Mouse (Mus musculus): ENCODE results near the gene Ino80. TPM values are rescaled to one million over a fixed set of nuclear protein-coding genes. Genes with fewer than 3 reads are reported as not detected.

Gene Ino80
- polyA plus RNA-seq, 1 experiment from 2014 or later: 4.1 TPM

- peaks cover 29% of the 10 kb centered on the region for H3K27me3 ChIP-seq
- no peak for ATAC-seq (ENCODE audit: low FRiP score)
- H3K4me1 ChIP-seq: peaks cover 5% of the 10 kb centered on the region; the same call in 1 of the 2 replicates
- H3K27ac ChIP-seq: no peak overlapping the region
- H3K9me3 ChIP-seq (replicated peaks): no peaks in the 10 kb centered on the region
- no peak overlapping the region for H3K9ac ChIP-seq
- H3K36me3 ChIP-seq: no peaks in the 10 kb centered on the region
- no peak overlapping the region for H3K4me2 ChIP-seq (replicated peaks)
- H3K4me3 ChIP-seq: no peak overlapping the region
- WGBS: 71% methylated on average over 10 of the region's 10 CpGs
Observed at GRCm38 (mm10) chr2:119336470-119336869, 141.0 kb downstream of the Ino80 start.

DNA sequence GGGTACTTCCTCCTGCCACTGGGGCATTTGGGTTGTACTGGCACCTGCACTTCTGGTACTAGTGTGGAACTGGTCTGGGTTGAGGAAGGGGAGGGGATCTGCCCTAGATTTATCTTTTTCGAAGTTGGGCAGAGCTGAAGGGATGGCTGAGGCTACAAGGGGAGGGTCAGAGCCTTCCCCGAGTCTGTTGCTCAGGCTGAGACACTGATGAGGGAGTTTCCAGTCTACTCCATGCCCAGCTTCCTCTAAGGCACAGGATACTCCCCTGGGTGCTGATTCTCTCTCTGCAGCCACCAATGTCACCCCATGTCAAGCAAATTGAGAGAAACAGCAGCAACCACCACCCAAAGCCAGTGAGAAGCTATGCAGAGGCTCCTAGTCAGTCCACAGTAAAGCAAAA is 141.5 kb downstream of the Ino80 start:
- no peak overlapping the region for H3K4me2 ChIP-seq (replicated peaks)
- H3K9me3 ChIP-seq (replicated peaks): no peaks in the 10 kb centered on the region
- peaks cover 5% of the 10 kb centered on the region; the same call in 1 of the 2 replicates for H3K4me1 ChIP-seq
- H3K9ac ChIP-seq: no peak overlapping the region
- peaks cover 34% of the 10 kb centered on the region for H3K27me3 ChIP-seq
- no peak for ATAC-seq (ENCODE audit: low FRiP score)
- H3K27ac ChIP-seq: no peak overlapping the region
- 78% methylated on average over 2 of the region's 2 CpGs for WGBS
- no peaks in the 10 kb centered on the region for H3K36me3 ChIP-seq
- H3K4me3 ChIP-seq: no peak overlapping the region

DNA sequence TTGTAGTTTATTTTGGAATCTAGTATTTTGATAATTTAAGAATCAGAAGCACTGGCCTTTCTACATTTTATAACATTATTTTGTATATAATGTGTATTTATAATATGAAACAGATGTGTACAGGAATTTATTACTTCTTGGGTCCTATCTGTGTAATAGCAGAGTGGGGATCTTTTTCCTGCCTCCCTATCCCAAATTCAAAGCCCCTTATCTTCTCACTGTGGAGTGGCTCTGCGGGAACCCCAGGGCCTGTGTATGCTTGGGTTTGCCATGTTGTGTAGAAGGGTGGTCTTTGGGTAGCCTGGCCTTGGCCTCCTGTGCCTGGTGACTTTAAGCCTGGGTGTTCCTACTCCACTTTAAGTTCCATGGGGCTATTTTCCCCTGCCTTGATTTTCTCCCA is 142.0 kb downstream of the Ino80 start:
- ATAC-seq (ENCODE audit: low FRiP score): no peak
- H3K9me3 ChIP-seq (replicated peaks): no peaks in the 10 kb centered on the region
- no peak overlapping the region for H3K4me2 ChIP-seq (replicated peaks)
- peaks cover 5% of the 10 kb centered on the region; the same call in 1 of the 2 replicates for H3K4me1 ChIP-seq
- WGBS: 90% methylated on average over 1 of the region's 1 CpGs
- H3K36me3 ChIP-seq: no peaks in the 10 kb centered on the region
- H3K4me3 ChIP-seq: no peak overlapping the region
- H3K27me3 ChIP-seq: peaks cover 39% of the 10 kb centered on the region
- no peak overlapping the region for H3K9ac ChIP-seq
- H3K27ac ChIP-seq: no peak overlapping the region

- Histone ChIP-seq H3K36me3 (no peaks in the 10 kb centered on the region), H3K27me3 (peaks cover 44% of the 10 kb centered on the region), H3K4me3 (no peak overlapping the region), H3K9ac (no peak overlapping the region), H3K4me1 (peaks cover 5% of the 10 kb centered on the region; the same call in 1 of the 2 replicates), H3K9me3 (replicated peaks) (no peaks in the 10 kb centered on the region), H3K4me2 (replicated peaks) (no peak overlapping the region), H3K27ac (no peak overlapping the region)
- ATAC-seq (ENCODE audit: low FRiP score): no peak
- 71% methylated on average over 7 of the region's 7 CpGs for WGBS
Observed at GRCm38 (mm10) chr2:119334964-119335525, 142.4 kb downstream of the Ino80 start.

DNA sequence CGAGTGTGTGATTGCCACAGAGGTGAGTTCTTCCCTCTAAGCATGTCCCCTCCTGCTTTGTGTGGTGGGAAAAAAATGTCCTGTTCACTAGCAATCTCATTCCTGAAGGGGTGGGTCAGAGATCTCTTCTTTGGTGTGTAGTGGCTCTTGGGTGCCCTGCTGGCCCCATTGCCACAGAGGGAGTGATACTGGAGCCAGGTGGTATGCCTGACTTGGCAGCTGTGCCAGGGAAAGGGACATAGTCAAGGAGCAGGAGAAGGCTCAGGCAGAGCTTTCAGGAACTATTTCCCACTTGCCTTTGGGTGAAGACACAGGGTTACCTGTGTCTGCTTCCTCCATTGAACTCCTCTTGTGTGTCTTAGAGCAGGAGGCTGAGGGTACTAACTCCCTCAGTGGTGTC is 143.4 kb downstream of the Ino80 start:
- 65% methylated on average over 1 of the region's 1 CpGs for WGBS
- Histone ChIP-seq H3K9ac (no peak overlapping the region), H3K4me2 (replicated peaks) (no peak overlapping the region), H3K4me1 (peaks cover 8% of the 10 kb centered on the region; the same call in 1 of the 2 replicates), H3K36me3 (no peaks in the 10 kb centered on the region), H3K4me3 (no peak overlapping the region), H3K27me3 (peaks cover 53% of the 10 kb centered on the region), H3K9me3 (replicated peaks) (no peaks in the 10 kb centered on the region), H3K27ac (no peak overlapping the region)
- no peak for ATAC-seq (ENCODE audit: low FRiP score)

- no peak overlapping the region for H3K4me2 ChIP-seq (replicated peaks)
- no peaks in the 10 kb centered on the region for H3K36me3 ChIP-seq
- H3K9me3 ChIP-seq (replicated peaks): no peaks in the 10 kb centered on the region
- H3K27ac ChIP-seq: no peak overlapping the region
- H3K4me1 ChIP-seq: peaks cover 8% of the 10 kb centered on the region
- ATAC-seq (ENCODE audit: low FRiP score): no peak
- no peak overlapping the region for H3K9ac ChIP-seq
- 73% methylated on average over 24 of the region's 24 CpGs for WGBS
- H3K4me3 ChIP-seq: no peak overlapping the region
- H3K27me3 ChIP-seq: peaks cover 72% of the 10 kb centered on the region
Observed at GRCm38 (mm10) chr2:119332177-119332661, 145.3 kb downstream of the Ino80 start.

- 92% methylated on average over 8 of the region's 8 CpGs for WGBS
- ATAC-seq (ENCODE audit: low FRiP score): no peak
- H3K9me3 ChIP-seq (replicated peaks): no peaks in the 10 kb centered on the region
- no peak overlapping the region for H3K27ac ChIP-seq
- H3K27me3 ChIP-seq: peaks cover 76% of the 10 kb centered on the region
- no peak overlapping the region for H3K4me3 ChIP-seq
- no peak overlapping the region for H3K9ac ChIP-seq
- peaks cover 22% of the 10 kb centered on the region for H3K4me1 ChIP-seq
- H3K4me2 ChIP-seq (replicated peaks): no peak overlapping the region
- no peaks in the 10 kb centered on the region for H3K36me3 ChIP-seq
Observed at GRCm38 (mm10) chr2:119330795-119331194, 146.7 kb downstream of the Ino80 start.

- 60% methylated on average over 3 of the region's 3 CpGs for WGBS
- H3K27ac ChIP-seq: no peak overlapping the region
- peaks cover 84% of the 10 kb centered on the region for H3K27me3 ChIP-seq
- peaks cover 37% of the 10 kb centered on the region for H3K4me1 ChIP-seq
- no peaks in the 10 kb centered on the region for H3K36me3 ChIP-seq
- no peak overlapping the region for H3K4me3 ChIP-seq
- no peak for ATAC-seq (ENCODE audit: low FRiP score)
- no peak overlapping the region for H3K4me2 ChIP-seq (replicated peaks)
- H3K9me3 ChIP-seq (replicated peaks): no peaks in the 10 kb centered on the region
- H3K9ac ChIP-seq: peak overlapping the region; percentile 4; the same call in 1 of the 2 replicates
Observed at GRCm38 (mm10) chr2:119329123-119329817, 148.2 kb downstream of the Ino80 start.

- Histone ChIP-seq H3K36me3 (no peaks in the 10 kb centered on the region), H3K9ac (no peak overlapping the region), H3K27me3 (peaks cover 89% of the 10 kb centered on the region), H3K9me3 (replicated peaks) (no peaks in the 10 kb centered on the region), H3K4me1 (peaks cover 44% of the 10 kb centered on the region), H3K4me3 (0 out of 2 replicates have a peak overlapping the region, but pooled peaks have one; percentile 38), H3K27ac (no peak overlapping the region), H3K4me2 (replicated peaks) (peak overlapping the region; percentile 72)
- ATAC-seq (ENCODE audit: low FRiP score): no peak
- WGBS: 38% methylated on average over 5 of the region's 5 CpGs
Observed at GRCm38 (mm10) chr2:119328546-119328945, 148.9 kb downstream of the Ino80 start.

DNA sequence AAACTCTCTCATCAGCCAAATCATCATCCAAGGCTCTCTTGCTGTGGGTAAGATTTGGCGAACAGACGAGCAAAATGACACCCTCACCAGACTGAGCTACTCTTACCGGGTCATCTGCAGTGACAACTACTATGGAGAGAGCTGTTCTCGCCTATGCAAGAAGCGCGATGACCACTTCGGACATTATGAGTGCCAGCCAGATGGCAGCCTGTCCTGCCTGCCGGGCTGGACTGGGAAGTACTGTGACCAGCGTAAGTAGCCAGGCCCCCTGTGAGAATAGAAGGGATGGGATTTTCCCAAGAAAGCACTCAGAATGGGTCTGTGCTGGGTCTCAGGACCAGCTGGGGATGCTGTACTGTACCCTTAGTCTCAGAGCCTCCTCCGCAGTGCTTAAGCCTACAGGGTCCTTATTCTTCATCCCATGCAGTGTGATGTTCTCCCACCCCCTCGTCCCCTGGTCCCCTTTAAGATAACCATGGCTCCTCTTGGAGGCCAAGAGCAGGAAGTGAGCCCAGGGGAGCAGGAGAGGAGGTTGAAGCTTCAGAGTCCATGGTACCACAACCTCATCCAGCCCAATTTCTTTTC is 149.5 kb downstream of the Ino80 start:
- 16% methylated on average over 11 of the region's 11 CpGs for WGBS
- Histone ChIP-seq H3K27me3 (peaks cover 94% of the 10 kb centered on the region), H3K9ac (no peak overlapping the region), H3K4me2 (replicated peaks) (peak overlapping the region; percentile 72), H3K27ac (no peak overlapping the region), H3K4me3 (peak overlapping the region; percentile 38; the same call in 1 of the 2 replicates), H3K36me3 (no peaks in the 10 kb centered on the region), H3K4me1 (peaks cover 44% of the 10 kb centered on the region), H3K9me3 (replicated peaks) (no peaks in the 10 kb centered on the region)
- no peak for ATAC-seq (ENCODE audit: low FRiP score)

- no peak for ATAC-seq (ENCODE audit: low FRiP score)
Observed at GRCm38 (mm10) chr2:119327102-119327480, 150.4 kb downstream of the Ino80 start.

More at GRCm38 (mm10) chr2:119327102-119327480, 150.4 kb downstream of the Ino80 start:
- H3K4me2 ChIP-seq (replicated peaks): peak overlapping the region; percentile 72
- H3K36me3 ChIP-seq: no peaks in the 10 kb centered on the region
- H3K9me3 ChIP-seq (replicated peaks): no peaks in the 10 kb centered on the region
- WGBS: under 1% methylated on average over 30 of the region's 30 CpGs
- H3K9ac ChIP-seq: peak overlapping the region; percentile 54
- peaks cover 52% of the 10 kb centered on the region for H3K4me1 ChIP-seq
- peaks cover 100% of the 10 kb centered on the region for H3K27me3 ChIP-seq
- H3K27ac ChIP-seq: no peak overlapping the region
- H3K4me3 ChIP-seq: peak overlapping the region; percentile 38
